ENCODE assay signal across 9 mouse cellular contexts in genomic region chr15:91927492-91927891, GRCm38 (mm10).
DNase-seq lines count a peak whose midpoint lies in the region; ATAC-seq lines count a peak whose summit lies in the region.
"Had no signal": no experiment of that assay in that cellular context is flagged by ENCODE, and none has a peak within 500 bp of the region (broad histone marks: within the 10 kb centered on the region; RNA-seq: fewer than 3 reads in every experiment).

No protein-coding gene starts in this region.

- DNase-seq in hindbrain, embryonic 14.5 days (ENCODE audit: low spot score) = peak; percentile 64
- DNase-seq in midbrain, embryonic 10.5 days (ENCODE audit: low spot score) = peak; percentile 14
- DNase-seq in embryonic facial prominence, embryonic 10.5 days (ENCODE audit: low spot score) = peak; percentile 31
- DNase-seq in neural tube, embryonic 11.5 days (ENCODE audit: low spot score) = peak; percentile 18
- DNase-seq: thymus, postnatal 36 days had no signal

- H3K27me3 ChIP-seq in hindbrain, embryonic 14.5 days (ENCODE audit: control insufficient read depth, insufficient read depth, low read length) = no peaks in the 10 kb centered on the region
- H3K27me3 ChIP-seq in hindbrain, embryonic 16.5 days (replicated peaks; ENCODE audit: control insufficient read depth, insufficient read depth, low read length) = no peaks in the 10 kb centered on the region
- no peaks in the 10 kb centered on the region for H3K27me3 ChIP-seq in midbrain, embryonic 10.5 days (ENCODE audit: low read depth, poor library complexity, severe bottlenecking)
- no peaks in the 10 kb centered on the region for H3K27me3 ChIP-seq in midbrain, embryonic 16.5 days (ENCODE audit: control insufficient read depth, insufficient read depth, low read depth, low read length)
- no peaks in the 10 kb centered on the region for H3K27me3 ChIP-seq in embryonic facial prominence, embryonic 10.5 days (replicated peaks; ENCODE audit: low read depth, poor library complexity, severe bottlenecking)
- H3K27me3 ChIP-seq in neural tube, embryonic 11.5 days (ENCODE audit: control insufficient read depth, insufficient read depth, low read length) = no peaks in the 10 kb centered on the region
- no peaks in the 10 kb centered on the region for H3K27me3 ChIP-seq in heart, embryonic 11.5 days (ENCODE audit: control insufficient read depth, insufficient read depth, low read length)

- no peaks in the 10 kb centered on the region for H3K9me3 ChIP-seq in hindbrain, embryonic 14.5 days (ENCODE audit: control insufficient read depth, low read length)
- no peaks in the 10 kb centered on the region for H3K9me3 ChIP-seq in hindbrain, embryonic 16.5 days (ENCODE audit: control insufficient read depth, low read length)
- no peaks in the 10 kb centered on the region for H3K9me3 ChIP-seq in midbrain, embryonic 10.5 days (replicated peaks)
- no peaks in the 10 kb centered on the region for H3K9me3 ChIP-seq in midbrain, embryonic 16.5 days (replicated peaks; ENCODE audit: control insufficient read depth, low read length, poor library complexity, severe bottlenecking)
- H3K9me3 ChIP-seq in embryonic facial prominence, embryonic 10.5 days = no peaks in the 10 kb centered on the region
- no peaks in the 10 kb centered on the region for H3K9me3 ChIP-seq in neural tube, embryonic 11.5 days (ENCODE audit: control insufficient read depth, low read length)
- no peaks in the 10 kb centered on the region for H3K9me3 ChIP-seq in heart, embryonic 11.5 days (replicated peaks; ENCODE audit: control insufficient read depth, low read length)

- no peak overlapping the region for H3K4me2 ChIP-seq in hindbrain, embryonic 14.5 days (replicated peaks)
- H3K4me2 ChIP-seq in hindbrain, embryonic 16.5 days (ENCODE audit: low read length) = no peak overlapping the region
- no peak overlapping the region for H3K4me2 ChIP-seq in midbrain, embryonic 16.5 days (ENCODE audit: low read length)
- no peak overlapping the region for H3K4me2 ChIP-seq in neural tube, embryonic 11.5 days (ENCODE audit: low read depth)
- H3K4me2 ChIP-seq in heart, embryonic 11.5 days = no peak overlapping the region

- no peak overlapping the region for H3K4me3 ChIP-seq in hindbrain, embryonic 14.5 days (replicated peaks; ENCODE audit: low read length)
- no peak overlapping the region for H3K4me3 ChIP-seq in hindbrain, embryonic 16.5 days (ENCODE audit: low read length)
- H3K4me3 ChIP-seq in midbrain, embryonic 10.5 days = no peak overlapping the region
- H3K4me3 ChIP-seq in midbrain, embryonic 16.5 days (ENCODE audit: low read depth, low read length) = no peak overlapping the region
- no peak overlapping the region for H3K4me3 ChIP-seq in embryonic facial prominence, embryonic 10.5 days
- no peak overlapping the region for H3K4me3 ChIP-seq in neural tube, embryonic 11.5 days (ENCODE audit: low read depth, low read length)
- H3K4me3 ChIP-seq in heart, embryonic 11.5 days (ENCODE audit: low read depth, low read length) = no peak overlapping the region

- 14% methylated on average over 3 of the region's 3 CpGs for whole genome bisulfite sequencing in hindbrain, embryonic 14.5 days
- WGBS in hindbrain, embryonic 16.5 days = 9% methylated on average over 3 of the region's 3 CpGs
- WGBS in midbrain, embryonic 10.5 days = 18% methylated on average over 3 of the region's 3 CpGs
- WGBS in midbrain, embryonic 16.5 days = 23% methylated on average over 3 of the region's 3 CpGs
- WGBS in embryonic facial prominence, embryonic 10.5 days = 21% methylated on average over 3 of the region's 3 CpGs
- WGBS in neural tube, embryonic 11.5 days = 21% methylated on average over 3 of the region's 3 CpGs
- WGBS in heart, embryonic 11.5 days (ENCODE audit: insufficient replicate concordance) = 15% methylated on average over 3 of the region's 3 CpGs

- 0 out of 2 replicates have a peak, but pooled peaks cover 4% of the 10 kb centered on the region for H3K4me1 ChIP-seq in hindbrain, embryonic 14.5 days (replicated peaks; ENCODE audit: control insufficient read depth, insufficient read depth, low read length)
- H3K4me1 ChIP-seq in hindbrain, embryonic 16.5 days (ENCODE audit: control insufficient read depth, insufficient read depth, low read depth, low read length) = no peaks in the 10 kb centered on the region
- no peaks in the 10 kb centered on the region for H3K4me1 ChIP-seq in midbrain, embryonic 10.5 days
- H3K4me1 ChIP-seq in midbrain, embryonic 16.5 days (ENCODE audit: control insufficient read depth, insufficient read depth, low read length) = no peaks in the 10 kb centered on the region; the same call in 1 of the 2 replicates
- H3K4me1 ChIP-seq in embryonic facial prominence, embryonic 10.5 days = no peaks in the 10 kb centered on the region
- H3K4me1 ChIP-seq in neural tube, embryonic 11.5 days (ENCODE audit: control insufficient read depth, insufficient read depth, low read length) = no peaks in the 10 kb centered on the region
- H3K4me1 ChIP-seq in heart, embryonic 11.5 days (ENCODE audit: control insufficient read depth, insufficient read depth, low read length) = no peaks in the 10 kb centered on the region

- no peaks in the 10 kb centered on the region for H3K36me3 ChIP-seq in hindbrain, embryonic 14.5 days (replicated peaks; ENCODE audit: control insufficient read depth, insufficient read depth)
- no peaks in the 10 kb centered on the region for H3K36me3 ChIP-seq in hindbrain, embryonic 16.5 days (ENCODE audit: control insufficient read depth, insufficient read depth, low read length)
- H3K36me3 ChIP-seq in midbrain, embryonic 10.5 days = no peaks in the 10 kb centered on the region
- H3K36me3 ChIP-seq in midbrain, embryonic 16.5 days (ENCODE audit: control insufficient read depth, insufficient read depth, low read length) = no peaks in the 10 kb centered on the region
- no peaks in the 10 kb centered on the region for H3K36me3 ChIP-seq in embryonic facial prominence, embryonic 10.5 days (replicated peaks)
- no peaks in the 10 kb centered on the region for H3K36me3 ChIP-seq in neural tube, embryonic 11.5 days (ENCODE audit: control insufficient read depth, insufficient read depth, low read length)
- H3K36me3 ChIP-seq in heart, embryonic 11.5 days (ENCODE audit: control insufficient read depth, insufficient read depth, low read length) = no peaks in the 10 kb centered on the region

- no peak for ATAC-seq in hindbrain, embryonic 14.5 days (ENCODE audit: low FRiP score)
- no peak for ATAC-seq in hindbrain, embryonic 16.5 days
- ATAC-seq in midbrain, embryonic 16.5 days = no peak
- no peak for ATAC-seq in neural tube, embryonic 11.5 days (ENCODE audit: insufficient read depth, low FRiP score, low TSS enrichment)
- ATAC-seq in frontal cortex, adult (ENCODE audit: low TSS enrichment) = no peak
- ATAC-seq in heart, embryonic 11.5 days (replicated peaks; ENCODE audit: insufficient number of reproducible peaks, low FRiP score, low TSS enrichment) = no peak

- 0 out of 2 replicates have a peak overlapping the region, but pooled peaks have one; percentile 14 for H3K27ac ChIP-seq in hindbrain, embryonic 14.5 days
- no peak overlapping the region for H3K27ac ChIP-seq in hindbrain, embryonic 16.5 days (ENCODE audit: low read depth, low read length)
- no peak overlapping the region for H3K27ac ChIP-seq in midbrain, embryonic 10.5 days (replicated peaks)
- no peak overlapping the region for H3K27ac ChIP-seq in midbrain, embryonic 16.5 days (ENCODE audit: low read length)
- no peak overlapping the region for H3K27ac ChIP-seq in embryonic facial prominence, embryonic 10.5 days (replicated peaks)
- H3K27ac ChIP-seq in neural tube, embryonic 11.5 days (ENCODE audit: low read depth, low read length) = no peak overlapping the region
- no peak overlapping the region for H3K27ac ChIP-seq in heart, embryonic 11.5 days (ENCODE audit: low read depth, low read length)

- H3K9ac ChIP-seq in hindbrain, embryonic 14.5 days = no peak overlapping the region
- H3K9ac ChIP-seq in hindbrain, embryonic 16.5 days (ENCODE audit: low read depth, low read length) = no peak overlapping the region
- H3K9ac ChIP-seq in midbrain, embryonic 16.5 days (ENCODE audit: low read depth, low read length) = no peak overlapping the region
- H3K9ac ChIP-seq in neural tube, embryonic 11.5 days (ENCODE audit: low read length) = no peak overlapping the region
- H3K9ac ChIP-seq in heart, embryonic 11.5 days (ENCODE audit: low read depth, low read length) = no peak overlapping the region

Comparison
In these comparisons a context has a peak if more than half of its experiments do, and no peak if none do; other contexts are left out.
1. DNase-seq: peak in every context shown above with its lines; median percentile 64 in hindbrain, embryonic 14.5 days; 31 in embryonic facial prominence, embryonic 10.5 days; 18 in neural tube, embryonic 11.5 days; 14 in midbrain, embryonic 10.5 days.